Mouse (Mus musculus) MN1 (cell line): ENCODE results near the gene Npw.

Experiments used
- DNase-seq: peaks from one replicate; pipeline ENCODE4 v3.0.0-alpha.2; 2016; ENCODE audit warnings: low spot score

Gene Npw

DNA sequence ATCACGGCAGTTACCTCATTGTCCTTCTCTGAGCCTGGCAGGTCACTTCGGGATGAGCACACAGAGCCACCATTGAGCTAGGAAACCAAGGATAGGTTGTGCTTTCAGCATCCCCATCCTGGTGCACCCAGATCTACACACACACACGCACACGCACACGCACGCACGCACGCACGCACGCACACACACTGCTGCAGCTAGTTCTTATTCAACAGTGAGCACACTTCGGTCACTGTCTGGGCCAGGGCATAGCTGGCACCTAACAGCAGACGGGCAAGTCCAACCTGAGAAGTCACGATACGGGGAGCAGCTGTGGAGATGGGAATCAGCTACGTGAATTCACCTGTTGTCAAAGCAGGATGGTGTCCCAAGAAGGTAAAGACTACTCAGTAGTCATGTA lies 17.7 kb downstream of the Npw start:
- DNase-seq = no peak

DNA sequence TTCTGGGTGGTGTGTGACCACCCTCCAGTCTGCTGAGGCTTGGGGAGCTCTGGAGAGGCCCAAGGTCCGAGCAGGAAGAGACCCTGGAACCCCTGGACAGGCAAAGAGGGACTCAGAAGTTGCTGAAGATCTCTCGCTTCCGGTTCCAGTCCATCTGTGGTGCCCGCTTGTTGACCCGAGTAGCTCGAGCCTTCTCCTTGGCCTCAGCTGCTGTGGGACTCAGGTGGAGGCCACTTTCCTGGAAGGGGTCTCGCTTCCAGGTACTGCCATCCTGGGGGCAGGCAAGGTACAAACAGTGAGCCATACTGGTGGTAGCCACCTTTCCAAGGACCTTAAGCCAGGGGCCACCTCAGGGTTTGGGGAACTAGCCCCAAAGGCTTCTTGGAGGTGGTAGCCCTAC lies 18.1 kb downstream of the Npw start:
- no peak for DNase-seq

DNA sequence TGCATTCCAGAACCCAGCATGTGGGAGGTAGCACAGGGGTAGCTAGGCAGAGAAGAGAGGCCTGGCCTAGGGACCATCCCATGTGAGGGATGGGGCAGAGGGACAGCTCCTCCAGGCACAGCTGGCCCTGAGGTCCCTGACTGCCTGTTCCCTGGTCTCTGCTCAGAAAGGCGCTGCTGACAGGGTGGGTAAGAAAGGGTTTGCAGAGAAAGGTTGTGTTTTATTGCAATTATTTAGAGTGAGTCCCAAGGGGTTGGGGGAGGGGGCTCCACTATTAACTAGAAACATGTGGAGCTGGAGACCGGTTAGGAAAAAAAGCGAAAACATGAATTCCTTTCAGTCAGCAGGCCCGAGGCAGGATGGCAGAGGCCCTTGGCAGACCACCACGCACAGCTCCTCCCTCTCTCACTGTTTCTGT lies 18.7 kb downstream of the Npw start:
- no peak for DNase-seq

DNA sequence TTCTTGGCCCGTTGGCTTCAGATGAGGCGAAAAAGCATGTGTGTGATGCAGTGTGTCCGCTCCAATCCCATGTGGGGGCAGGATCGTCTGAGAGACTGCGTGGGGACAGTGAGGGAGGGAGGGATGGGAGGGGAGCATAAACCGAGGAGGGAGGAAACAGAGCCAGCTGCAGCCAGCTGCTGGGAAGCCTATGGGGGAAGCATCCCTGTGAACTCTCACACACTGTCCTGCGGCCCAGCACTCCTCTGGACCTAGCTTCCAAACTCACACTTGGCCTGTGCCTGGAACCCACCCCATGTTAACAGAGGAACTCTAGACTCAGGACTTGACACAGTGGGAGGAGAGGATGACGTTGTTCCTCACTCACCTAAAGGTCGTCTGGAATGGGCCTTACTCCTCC lies 19.4 kb downstream of the Npw start:
- DNase-seq = no peak

DNA sequence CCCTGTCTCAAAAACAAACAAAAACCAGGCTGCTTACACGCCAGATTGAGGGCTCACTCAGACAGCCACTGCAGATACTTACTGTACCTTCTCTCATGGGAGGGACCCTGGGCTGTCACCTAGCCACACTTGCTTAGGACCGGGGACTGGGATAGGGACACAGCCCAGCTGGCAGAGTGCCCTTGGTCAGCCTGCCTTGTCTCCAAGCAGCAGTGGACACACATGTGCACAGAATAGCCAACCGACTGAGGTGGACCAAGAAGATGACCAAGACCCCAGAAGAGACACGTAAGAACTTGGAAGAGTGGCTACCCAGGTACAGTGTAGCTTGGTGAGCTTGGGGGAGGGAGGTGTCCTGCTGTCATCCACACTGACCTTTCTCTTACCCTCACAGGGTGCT lies 20.0 kb downstream of the Npw start:
- DNase-seq = no peak

- no peak for DNase-seq
Measured at GRCm38 (mm10) chr17:24636781-24637481, 21.3 kb downstream of the Npw start.

- DNase-seq = no peak
Measured at GRCm38 (mm10) chr17:24635694-24636093, 22.6 kb downstream of the Npw start.

- no peak for DNase-seq
Measured at GRCm38 (mm10) chr17:24635024-24635423, 23.2 kb downstream of the Npw start.

GRCm38 (mm10) chr17:24633831-24634230 lies 24.4 kb downstream of the Npw start:
- no peak for DNase-seq

- DNase-seq = peak; percentile 64
Measured at GRCm38 (mm10) chr17:24632813-24633449, 25.3 kb downstream of the Npw start.

- DNase-seq = peak; percentile 91
Measured at GRCm38 (mm10) chr17:24632167-24632812, 26.0 kb downstream of the Npw start, which contains the start of the genes Tsc2 and Nthl1. Gene Tsc2, minus strand, starts transcription at chr17:24632630. Gene Nthl1, plus strand, starts transcription at chr17:24632680.

- no peak for DNase-seq
Measured at GRCm38 (mm10) chr17:24630072-24630471, 28.2 kb downstream of the Npw start.

- peak; percentile 85 for DNase-seq
Measured at GRCm38 (mm10) chr17:24628646-24629045, 29.6 kb downstream of the Npw start.

- no peak for DNase-seq
Measured at GRCm38 (mm10) chr17:24625472-24625871, 32.8 kb downstream of the Npw start.

DNA sequence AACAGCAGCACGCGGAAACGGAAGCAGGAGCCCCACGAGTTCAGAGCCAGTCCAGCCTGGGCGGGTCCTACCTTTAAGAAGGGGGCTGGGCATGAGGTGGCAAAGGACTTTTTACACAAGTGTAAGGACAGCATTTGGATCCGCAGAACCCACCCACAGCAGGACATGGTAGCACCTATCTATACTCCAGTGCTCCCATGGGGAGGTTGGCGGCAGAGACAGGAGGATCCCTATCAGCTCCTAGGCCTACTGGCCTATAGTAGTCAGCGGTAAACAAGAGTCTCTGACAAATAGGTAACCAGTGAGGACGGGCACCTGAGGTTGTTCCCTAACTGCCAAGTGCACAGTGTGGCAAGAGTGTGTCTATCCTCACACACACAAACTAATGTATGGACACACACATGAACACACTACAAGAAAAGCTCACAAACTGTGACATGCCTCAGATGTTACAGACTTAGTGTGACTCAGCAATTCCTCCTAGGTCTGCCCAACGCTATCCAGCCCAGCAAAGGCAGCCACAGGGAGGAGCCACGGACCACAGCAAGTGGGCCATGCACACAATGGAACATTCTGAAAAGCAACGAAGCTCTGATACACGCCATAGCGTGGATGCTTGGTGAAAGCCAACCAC lies 40.6 kb downstream of the Npw start:
- peak; percentile 42 for DNase-seq

GRCm38 (mm10) chr17:24610711-24611110 lies 47.5 kb downstream of the Npw start:
- DNase-seq = no peak

DNA sequence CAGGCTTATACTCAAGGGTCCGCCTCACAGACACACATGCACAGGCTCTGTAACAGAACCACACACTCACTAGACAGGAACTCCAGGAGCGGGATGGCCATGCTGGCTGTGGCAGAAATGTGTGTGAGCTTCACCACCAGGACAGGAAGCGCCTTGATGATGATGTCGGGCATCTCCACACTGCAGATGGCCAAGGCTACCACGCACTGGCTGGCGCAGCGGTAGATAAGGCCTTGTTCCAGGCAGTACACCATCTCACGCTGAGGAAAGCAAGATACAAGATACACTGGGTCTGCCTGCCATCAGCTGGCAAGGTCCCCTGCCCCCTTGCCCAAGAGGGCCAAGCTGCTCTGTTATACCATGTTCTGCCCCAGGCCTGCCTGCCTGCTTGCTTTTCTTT lies 49.4 kb downstream of the Npw start:
- no peak for DNase-seq

DNA sequence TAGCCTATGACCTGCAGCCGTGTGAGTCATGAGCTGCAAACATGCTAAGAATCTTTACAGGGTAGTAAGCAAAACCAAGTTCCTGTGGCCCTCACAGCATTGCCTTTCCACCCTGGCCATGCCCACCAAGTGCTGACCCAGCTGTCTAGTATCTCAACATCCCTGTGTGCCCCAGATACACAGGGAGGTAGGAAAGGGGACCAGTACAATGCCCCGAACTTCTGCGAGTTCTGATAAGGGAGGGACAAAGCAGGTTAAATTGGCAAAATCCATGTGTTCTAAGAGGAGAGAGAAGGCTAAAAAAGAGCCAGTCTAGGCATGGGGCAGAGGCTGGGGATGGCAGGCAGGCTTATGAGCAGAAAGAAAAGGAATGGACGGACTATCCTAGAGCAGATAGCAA lies 49.9 kb downstream of the Npw start:
- DNase-seq = no peak
